Mouse (Mus musculus): ENCODE data around the gene Nol4l.

GRCm38 (mm10) chr2:153397790-153398515, 131.8 kb downstream of the Nol4l start:
- TF ChIP-seq GATA1 (IDR thresholded peaks at IDR 0.05; ENCODE audit: borderline replicate concordance, low read length) (no peak), FLI1 (IDR thresholded peaks at IDR 0.05; ENCODE audit: low read length) (no peak)

All from megakaryocyte, embryonic 14.5 days (primary cell).